Mouse (Mus musculus): ENCODE measurements around the gene Hmg20a.

The Hmg20a gene

DNA sequence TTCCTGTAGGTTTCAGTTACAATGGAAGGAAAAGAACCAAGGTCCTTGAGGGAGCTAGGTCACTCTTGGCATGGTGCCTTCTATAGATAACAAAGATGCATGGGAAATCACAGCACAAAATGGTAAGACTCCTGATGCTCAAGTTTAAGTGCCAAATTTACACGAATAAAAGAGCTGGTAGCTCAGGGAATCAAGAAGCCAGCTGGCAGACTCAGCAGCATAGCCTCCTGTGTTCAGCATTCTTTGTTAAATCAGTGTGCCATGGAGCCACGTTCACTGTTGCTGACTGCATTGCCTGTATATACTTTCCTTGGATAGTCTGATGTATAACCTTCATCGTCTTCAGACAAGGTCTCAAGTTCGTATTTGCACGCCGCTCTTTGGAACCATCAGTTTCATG, 33.2 kb downstream of the Hmg20a start:
- peak; percentile 18 to 24 for DNase-seq

DNA sequence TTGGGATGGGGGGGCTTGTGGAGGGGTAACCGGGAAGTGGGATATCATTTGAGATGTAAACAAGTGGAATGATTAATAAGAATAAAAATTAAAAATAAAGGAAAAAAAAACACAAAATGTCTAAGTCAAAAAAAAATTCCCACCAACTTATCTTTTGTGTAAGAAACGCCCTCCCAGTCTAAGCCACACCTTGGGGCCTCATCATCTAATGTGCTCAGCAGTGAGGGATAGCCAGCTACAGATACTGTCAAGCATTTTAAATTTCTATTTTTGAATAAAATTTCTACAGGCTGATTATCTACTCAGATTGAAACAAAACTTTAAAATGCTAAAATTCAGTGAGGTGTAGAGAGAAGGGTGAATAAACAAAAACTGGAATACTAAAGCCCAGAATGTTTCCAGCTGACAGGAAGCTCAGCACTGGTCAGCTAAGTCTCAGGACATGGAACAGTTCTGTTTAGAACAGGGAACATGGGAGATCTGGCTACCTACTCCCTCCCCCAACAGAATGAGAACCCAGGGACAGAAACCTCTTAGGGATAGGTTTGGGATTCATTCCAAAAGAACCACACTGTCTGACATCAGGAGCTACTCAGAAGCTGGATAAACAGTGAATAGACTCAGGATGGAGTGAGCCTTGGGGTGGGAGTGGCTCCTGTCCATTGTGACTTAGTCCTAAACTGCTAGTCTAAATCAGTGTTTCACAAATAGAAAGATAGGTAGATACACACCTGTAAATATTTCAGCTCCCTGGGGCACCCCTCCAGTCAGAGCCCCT, 34.8 kb downstream of the Hmg20a start:
- DNase-seq: no peak

DNA sequence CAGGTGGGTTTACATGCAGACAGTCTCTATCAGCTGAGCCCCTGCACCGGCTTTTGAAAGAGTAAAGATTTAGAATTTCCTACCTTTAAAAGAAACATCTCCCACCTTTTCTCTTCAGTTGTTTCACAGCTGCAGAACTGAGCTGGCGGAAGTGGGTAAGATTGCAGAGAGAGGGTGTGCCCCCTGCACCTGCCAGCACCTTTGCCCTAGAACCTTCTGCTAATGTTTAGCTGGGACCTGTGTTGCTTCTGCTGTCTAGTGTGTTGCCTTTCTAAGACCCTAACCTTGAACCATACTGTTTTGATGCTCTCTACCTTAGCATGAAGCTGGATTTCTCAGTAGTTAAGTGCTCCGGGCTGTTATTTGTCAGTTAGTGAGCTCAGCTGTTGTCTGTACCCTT, 38.0 kb downstream of the Hmg20a start:
- no peak for DNase-seq

DNA sequence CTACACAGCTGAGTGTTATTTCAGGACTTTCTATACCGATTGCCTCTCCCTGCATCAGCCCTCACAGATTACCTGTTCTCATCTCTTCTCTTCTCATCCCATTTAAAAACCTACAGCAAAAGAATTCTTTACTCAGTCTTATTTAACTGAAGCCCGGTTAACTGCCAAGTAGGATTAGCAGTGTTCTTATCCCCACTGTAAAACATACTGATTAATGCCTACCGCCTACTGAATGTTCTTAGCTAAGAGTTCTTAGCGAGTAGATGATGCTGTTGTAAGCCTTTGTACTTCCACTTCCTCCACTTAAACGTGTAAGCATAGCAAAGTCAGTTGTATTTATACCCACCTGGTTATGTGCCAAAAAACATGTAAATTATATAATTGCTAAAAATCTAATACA, 42.6 kb downstream of the Hmg20a start:
- DNase-seq: no peak

DNA sequence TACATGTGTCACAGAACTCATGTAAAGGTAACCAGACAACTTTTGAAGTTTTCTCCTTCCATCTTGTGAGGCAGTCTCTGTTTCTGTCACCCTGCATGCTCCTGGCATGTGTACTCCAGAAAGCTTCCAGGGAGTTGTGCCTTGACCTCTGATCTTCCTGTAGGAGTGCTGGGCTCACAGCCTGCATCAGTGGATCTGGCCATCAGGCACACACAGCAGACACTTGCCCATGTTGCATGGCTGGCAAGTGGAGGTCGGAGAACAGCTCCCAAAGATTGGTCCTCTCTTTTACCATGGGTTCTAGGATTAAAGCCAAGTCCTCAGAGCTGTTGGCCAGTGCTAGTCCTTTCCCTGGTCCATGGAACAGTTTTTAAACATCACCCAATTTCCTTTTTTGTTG, 44.2 kb downstream of the Hmg20a start:
- peak in 1 of 2 experiments; percentile 20 for DNase-seq

DNA sequence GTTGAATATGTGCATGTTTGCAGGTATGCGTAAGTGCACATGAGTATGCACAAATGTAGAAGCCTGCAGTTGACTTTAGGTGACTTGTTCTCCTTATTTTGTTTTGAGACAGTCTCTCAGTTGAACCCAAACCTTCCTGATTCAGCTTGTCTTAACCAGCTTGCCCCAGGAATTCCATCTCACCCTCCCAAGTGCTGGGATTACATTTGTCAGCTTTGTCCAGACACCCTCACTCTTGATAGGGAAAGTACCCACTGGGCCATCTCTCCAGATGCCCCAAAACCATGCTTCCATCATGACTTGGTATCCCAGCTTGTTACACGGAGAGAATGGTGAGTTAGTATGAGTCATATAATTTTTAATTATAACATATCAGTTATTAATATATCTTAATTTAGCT, 44.6 kb downstream of the Hmg20a start:
- DNase-seq: no peak

DNA sequence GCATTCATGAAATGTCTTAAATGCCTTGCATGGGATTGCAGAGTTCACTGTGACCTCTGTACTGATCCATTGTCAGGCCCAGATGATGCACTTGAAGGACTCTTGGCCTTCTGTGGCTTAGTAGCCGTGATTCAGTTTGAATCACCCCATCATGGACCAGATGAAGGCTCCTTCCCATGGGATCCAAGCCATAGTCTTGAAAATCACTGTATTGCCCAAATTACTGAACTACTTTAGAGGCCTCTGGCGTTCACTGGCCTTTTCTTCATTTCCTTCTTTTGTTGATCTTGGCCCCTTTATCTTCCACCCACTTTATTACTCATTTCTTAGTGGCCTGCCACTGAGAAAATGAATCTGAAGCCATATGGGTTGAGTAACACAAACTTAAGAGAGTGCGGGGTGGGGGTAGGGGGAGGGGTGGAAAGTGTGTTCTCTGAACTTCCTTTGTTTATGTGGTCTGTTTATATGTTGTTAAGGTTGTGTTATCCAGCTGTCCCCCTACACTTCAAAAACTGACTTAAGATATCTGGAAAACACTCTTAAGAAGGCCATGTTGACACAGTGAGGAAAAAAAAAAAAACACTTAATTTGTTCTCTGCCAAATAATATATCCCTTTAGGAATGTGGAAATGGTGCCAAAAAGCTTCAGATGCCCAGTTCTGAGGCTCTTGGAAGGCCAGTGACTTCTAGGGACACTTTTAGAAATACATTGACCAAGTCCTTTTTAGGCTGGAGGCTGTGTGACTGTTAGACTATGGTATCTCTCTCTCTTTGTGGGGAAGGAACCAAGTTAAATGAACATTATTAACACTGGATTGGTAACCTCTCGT, 45.5 kb downstream of the Hmg20a start:
- no peak for DNase-seq

DNA sequence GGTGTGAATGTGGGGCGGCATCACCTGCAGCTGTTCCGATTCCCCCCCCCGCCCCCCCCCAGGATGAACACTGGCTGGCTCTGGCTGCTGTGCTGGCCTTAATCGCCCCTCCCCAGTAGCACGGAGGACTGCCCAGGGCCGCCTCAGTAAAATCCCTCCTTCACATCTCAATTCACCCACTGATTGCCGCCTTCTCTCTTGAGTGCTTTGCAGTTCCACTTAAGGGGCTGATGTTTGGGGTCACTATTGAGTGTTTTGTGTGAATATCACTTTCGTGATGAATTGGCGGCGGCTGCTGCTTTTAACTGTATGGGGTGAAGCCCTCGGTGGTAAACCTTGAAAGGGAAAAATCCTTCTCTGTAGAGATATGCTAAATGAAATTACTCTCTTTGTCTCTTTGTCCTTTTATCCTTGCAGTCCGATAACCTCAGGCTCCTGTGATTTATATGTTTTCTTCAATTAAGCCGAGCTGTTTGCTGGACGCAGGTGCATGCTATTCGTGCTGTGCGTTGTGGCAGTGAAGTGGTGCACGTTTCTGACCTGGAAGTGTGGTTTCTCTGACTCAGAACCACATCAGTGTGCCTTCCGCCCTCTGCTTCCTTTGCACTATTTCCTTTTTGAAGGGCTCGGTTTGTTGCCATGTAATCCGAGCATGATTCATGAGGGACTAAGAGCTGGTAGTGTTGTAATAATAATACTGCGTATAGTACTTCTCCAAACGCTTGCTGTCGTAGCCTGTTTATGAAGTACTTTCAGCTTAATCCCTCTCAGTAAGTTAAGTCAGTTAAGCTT, 46.6 kb downstream of the Hmg20a start:
- no peak for DNase-seq

DNA sequence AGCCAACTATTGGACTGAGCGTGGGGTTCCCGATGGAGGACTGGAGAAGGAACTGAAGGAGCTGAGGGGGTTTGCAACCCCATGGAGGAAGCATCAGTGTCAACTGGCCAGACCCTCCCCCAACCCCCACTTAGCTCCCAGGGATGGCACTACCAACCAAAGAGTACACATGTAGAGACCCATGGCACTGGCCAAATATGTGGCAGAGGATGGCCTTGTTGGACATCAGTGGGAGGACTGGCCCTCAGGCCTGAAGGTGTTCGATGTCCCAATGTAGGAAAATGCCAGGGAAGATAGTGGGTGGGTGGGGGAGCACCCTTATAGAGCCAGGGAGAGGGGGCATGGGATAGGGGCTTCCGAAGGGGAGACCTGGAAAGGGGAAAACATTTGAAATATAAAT, 47.8 kb downstream of the Hmg20a start:
- DNase-seq: no peak

DNA sequence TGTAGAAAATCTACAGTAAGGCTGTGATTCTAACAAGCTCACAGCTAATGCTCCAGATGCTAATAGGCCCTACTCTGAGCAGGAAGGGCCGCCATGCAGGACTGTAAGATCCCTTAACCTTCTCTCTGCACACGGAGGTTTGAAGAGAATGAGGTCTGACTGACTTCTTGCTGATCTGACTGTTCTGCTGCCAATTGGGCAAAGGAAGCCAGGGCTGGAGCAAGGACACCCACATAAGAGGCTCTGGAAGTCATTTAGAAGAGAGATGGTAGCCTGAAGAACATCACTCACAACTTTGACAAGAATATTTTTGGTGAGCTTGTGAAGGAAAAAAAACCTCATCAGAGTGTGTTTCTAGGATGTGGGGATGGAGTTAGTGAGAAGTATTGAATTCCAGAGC, 51.2 kb downstream of the Hmg20a start:
- DNase-seq: no peak

DNA sequence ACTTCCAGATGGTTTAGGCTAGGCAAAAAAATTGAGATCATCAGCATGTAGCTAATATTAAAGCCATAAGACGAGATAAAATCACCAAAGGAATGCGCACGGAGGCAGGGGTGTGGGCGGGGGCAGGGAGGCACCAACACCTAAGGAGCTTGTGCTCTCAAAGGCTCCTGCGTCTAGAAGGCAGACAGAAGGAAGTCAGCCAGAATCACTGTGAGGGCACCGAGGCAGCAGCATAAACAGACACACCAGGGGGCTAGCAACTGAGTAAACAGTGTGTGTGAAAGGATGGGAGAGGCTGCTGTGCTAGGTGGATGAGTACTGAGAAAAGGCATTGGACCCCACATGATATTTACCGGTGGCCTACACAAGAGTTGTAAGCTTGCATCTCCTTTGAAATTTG, 51.9 kb downstream of the Hmg20a start:
- DNase-seq: no peak

DNA sequence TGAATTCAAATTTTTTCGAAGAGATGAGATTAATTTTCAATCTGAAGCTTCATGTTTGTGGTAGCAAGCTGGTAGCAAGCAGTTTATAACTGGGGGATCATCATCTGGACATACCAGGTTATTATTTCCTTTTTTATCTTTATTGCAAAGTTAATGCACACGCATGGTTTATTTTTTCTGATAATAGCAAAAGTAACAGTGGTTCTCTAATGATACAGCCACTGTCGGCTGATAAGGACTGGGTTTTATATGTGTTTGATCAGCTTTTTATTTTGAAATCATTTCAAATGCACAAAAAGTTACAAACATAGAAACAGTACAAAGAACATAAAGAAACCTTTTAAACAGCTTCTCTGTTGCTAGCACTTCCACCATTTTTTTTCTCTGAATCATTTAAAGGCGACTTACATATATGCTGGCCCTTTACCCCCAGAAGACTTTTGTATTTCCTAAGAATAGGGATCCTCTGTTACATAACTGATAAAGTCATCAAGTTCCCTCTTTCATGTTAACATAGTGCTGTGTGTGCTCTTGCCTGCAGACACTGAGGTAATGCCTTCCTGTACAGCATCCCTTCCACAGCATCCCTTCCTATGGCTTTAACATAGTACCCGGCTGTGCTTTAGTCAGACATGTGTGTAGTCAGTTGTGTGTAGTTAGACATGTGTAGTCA, 60.7 kb downstream of the Hmg20a start:
- DNase-seq: no peak

DNA sequence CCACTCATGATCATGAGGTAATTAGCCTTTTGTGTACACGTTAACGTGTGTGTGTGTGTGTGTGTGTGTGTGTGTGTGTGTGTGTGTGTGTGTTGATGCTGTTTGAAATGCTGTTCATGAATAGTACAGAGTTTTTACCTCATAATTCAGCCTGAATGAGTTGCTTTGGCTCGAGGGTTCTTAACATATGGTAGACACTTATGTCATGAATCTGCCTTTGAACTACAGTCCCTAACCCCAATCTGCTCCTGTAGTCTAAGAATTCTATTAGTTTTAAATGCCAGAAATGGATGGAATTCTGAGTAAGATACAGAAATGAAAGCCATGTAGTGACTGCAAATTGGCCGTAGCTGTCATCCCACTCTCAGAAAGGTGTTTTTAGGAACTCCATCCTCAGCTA, 64.2 kb downstream of the Hmg20a start:
- DNase-seq: no peak

DNA sequence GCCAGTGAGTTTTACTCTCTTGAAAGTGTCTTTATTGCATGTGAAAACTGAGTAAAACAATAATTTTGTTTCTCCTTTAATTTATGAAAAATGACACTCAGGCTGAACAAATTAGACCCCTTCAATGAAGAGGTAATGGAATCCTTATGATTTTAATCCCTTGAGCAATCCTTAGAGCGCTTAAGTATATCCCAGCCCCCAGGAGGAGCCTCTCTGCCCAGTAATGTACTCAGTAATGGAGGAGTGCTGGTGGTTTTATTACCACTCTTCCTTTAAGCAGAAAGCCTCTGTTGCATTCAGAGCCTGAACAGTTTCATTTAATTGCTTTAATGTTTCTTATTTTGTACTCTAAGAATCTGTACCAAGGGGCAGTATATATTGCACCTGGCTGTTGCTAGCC, 67.0 kb downstream of the Hmg20a start:
- no peak for DNase-seq

DNA sequence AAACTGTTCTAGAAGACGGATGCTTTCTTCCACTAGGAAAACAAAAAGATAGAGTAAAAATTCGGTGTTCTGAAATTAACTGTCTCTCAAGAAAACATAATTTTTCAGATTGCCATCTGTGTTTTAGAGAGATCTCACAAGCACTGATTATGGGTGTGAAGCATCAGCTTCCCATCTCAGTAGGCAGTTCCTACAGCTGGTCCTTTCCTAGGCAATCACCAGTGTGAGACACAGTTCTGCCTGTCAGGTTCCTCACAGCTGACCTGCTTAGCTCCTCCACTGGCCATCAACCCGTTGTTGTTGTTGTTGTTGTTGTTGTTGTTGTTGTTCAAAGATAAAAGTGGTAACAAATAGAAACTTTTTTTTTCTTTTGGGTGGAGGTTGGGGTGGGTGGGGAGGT, 67.7 kb downstream of the Hmg20a start:
- DNase-seq: no peak

DNA sequence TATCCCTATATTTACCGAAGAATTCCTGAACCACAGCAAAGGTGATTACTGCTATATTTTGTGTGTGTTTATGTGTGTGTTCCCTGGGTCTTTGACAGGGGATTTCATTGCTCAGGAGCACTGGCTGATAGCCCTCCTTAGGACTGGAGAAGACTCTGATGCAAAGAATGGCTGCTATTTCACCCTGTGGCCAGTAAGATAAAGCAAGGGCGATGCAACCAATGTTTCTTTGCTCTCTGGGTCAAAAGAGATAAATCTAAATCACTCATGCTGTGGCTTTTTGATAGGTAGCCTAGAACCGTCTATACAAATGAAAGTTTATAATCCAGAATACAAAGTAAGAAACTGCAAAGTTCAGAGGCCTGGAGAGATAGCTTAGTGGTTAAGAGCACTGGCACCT, 69.2 kb downstream of the Hmg20a start:
- DNase-seq: no peak

DNA sequence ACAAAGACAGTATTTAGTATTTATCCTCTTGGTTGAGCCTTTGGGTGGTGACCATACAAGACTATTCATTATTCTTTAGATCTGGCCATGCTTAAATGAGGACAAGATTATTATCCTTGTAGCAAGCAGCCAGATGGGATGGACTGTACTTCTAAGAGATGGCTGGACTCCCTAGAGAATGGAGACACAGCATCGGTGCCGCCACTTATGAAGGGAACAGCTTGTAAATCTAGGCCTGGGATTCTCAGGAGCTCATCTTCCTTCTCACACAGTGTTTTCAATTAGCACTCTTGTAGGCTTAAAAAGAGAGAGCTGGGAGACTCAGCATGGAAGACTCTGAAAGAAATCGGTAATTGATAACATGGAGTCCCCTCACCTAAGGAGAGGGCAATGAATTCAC, 74.0 kb downstream of the Hmg20a start:
- no peak for DNase-seq

DNA sequence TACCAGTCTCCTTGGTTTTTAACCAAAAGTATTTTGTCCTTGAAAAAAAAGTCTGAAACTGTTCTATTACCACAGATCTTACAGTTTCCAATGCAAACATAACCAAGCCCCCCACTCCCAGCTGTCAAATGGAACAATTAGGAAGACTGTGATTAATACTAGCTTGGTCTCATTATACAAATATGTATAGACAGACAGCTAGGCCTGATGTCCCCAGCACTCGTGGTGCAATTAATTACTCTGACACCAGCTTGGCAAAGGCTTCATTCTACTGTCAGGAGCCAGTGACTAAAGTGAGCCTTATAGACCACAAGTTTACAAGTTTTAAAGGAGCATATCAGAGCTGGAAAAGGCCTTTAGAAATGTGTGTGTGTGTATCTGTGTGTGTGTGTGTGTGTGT, 74.5 kb downstream of the Hmg20a start:
- DNase-seq: no peak

DNA sequence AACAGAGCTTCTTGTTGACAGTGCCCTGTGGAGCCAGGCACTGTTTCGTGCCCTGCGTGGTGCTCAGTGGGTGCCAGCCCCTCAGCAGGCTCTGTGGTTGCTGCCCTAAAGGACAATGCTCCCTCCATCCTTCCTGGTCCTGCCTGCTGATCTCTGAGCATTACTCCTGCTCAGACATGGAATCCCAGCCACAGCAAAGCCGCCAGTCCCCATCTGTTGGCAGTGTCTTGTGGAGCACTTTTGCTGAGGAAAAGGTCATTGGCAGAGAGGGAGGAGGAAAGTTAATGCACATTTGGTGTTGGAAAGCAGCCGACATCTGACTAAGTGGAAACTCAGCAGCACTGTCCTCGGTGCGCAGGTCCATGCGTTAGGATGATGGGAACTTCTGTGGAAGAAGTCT, 76.7 kb downstream of the Hmg20a start:
- peak; percentile 76 to 85 for DNase-seq

DNA sequence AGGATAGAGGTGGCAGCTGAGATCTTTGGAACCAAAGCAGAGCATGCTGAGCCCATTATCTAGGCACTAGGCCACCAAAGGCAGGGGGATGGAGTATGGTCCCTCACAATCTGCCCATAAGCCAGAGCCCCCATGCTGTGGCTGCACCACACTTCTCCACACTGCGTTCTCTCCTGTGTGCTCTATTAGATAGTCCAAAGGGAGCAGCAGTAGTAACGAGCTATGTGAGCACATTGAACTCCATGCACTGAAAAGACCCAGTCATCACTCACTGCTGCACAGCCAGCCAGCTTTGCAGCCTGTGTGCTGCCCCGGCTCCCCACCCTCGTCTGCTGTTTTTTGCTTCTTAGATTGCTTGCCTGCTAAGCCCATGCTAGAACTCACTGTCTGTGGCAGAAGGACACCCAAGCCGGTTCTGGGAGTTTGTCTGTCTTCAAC, 77.4 kb downstream of the Hmg20a start:
- DNase-seq: peak; percentile 87 to 91

DNA sequence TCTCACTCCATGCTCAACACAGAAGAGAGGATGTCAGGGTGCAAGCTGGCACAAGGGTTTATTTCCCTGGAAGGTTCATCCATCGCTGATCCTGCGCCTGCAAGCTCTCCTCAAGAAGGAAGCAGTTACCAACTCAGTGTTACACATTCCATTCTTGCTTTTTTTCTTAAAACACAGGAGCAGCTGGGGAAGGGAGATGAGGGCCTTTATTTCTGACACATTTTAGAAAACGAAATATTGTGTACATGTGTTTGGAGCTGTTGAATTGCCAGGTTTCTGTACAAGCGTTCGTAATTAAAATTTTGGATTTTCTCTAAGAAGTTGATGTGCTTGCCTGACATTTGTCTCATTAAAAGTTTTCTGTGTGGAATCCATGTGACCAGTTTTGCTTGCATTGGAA, 78.2 kb downstream of the Hmg20a start:
- peak in 1 of 2 experiments; percentile 30 for DNase-seq

DNA sequence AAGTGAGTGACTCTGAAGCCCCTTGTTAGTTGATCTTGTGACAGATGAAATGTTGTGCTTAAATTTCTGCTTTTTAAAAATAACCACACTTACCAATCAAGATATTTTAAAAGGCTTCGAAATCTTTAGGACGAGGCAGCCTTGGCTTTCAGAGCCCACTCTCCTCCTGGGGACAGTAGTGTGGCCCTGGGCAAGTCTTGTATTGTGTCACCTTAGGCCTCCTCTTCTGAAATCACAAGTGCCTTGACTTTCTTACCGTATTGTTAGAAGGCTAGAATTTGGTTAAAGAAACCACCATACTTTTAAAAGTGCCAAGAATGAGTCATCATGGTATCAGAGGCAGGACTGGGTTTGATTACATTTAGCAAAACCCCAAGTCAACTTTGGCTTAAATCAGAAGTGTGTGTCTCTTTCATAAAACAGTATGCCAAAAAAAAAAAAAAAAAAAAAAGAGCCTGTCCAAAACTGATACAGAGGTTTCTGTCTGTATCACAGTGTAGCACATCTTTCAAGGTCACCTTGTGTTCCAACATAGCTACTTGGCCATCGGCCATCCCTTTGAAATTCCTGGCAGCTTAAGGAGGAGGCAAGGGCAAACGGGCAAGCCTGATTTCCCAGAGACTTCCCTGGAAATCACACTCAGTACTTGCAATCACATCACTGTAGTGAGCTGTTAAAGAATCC, 78.9 kb downstream of the Hmg20a start:
- DNase-seq: peak; percentile 74 to 83
